Mouse (Mus musculus) heart, adult 2 months (tissue): ENCODE data around the gene Arid4b. TPM values are rescaled to one million over a fixed set of nuclear protein-coding genes. Genes with fewer than 3 reads are reported as not detected.
"Not testable (repeated sequence)": the region's sequence is repeated elsewhere in the genome, so short reads cannot be mapped to it uniquely, and the experiment has no call there.

Source experiments
- DNase-seq, 2 experiments: peaks; one replicate each; pipeline ENCODE4 v3.0.0; 2021
- H3K27ac ChIP-seq: fragments of 200-600 bp; 2 replicates; pipeline ENCODE4 v1.8.1; 2022
- H3K27me3 ChIP-seq: fragments of 200-500 bp; 2 replicates; pipeline ENCODE4 v1.6.1; 2012; ENCODE audit warnings: mild to moderate bottlenecking, low read length, inconsistent platforms, mixed read lengths; ENCODE audit not compliant: control insufficient read depth, insufficient read depth
- H3K36me3 ChIP-seq: fragments of 200-500 bp; 2 replicates; pipeline ENCODE4 v1.6.1; 2012; ENCODE audit warnings: low read length, inconsistent platforms; ENCODE audit not compliant: control insufficient read depth, insufficient read depth
- H3K4me1 ChIP-seq: fragments of 200-500 bp; 2 replicates; pipeline ENCODE4 v1.6.1; 2011; ENCODE audit warnings: low read length; ENCODE audit not compliant: control insufficient read depth, insufficient read depth
- H3K4me3 ChIP-seq: fragments of 200-600 bp; 2 replicates; pipeline ENCODE4 v1.8.1; 2022
- H3K79me2 ChIP-seq: fragments of 200-500 bp; replicated peaks from 2 replicates; pipeline ENCODE4 v1.6.1; 2012; ENCODE audit warnings: mild to moderate bottlenecking, inconsistent platforms, low read length, moderate library complexity, mixed read lengths; ENCODE audit not compliant: control insufficient read depth, insufficient read depth
- H3K9ac ChIP-seq: fragments of 200-500 bp; 2 replicates; pipeline ENCODE4 v1.6.1; 2012; ENCODE audit warnings: low read depth, mild to moderate bottlenecking, control low read depth, inconsistent platforms, low read length, mixed read lengths
- CTCF ChIP-seq: fragments of 200-600 bp; IDR thresholded peaks from 2 replicates; pipeline ENCODE4 v1.8.1; 2022; ENCODE audit warnings: antibody characterized with exemption, mild to moderate bottlenecking, moderate library complexity
- EP300 ChIP-seq: fragments of 200-500 bp; IDR thresholded peaks from 2 replicates; pipeline ENCODE4 v1.6.1; 2011; ENCODE audit warnings: low read depth, low read length, control low read depth; ENCODE audit not compliant: insufficient read depth
- POLR2A ChIP-seq: fragments of 200-500 bp; IDR thresholded peaks from 2 replicates; pipeline ENCODE4 v1.6.1; 2011; ENCODE audit warnings: mild to moderate bottlenecking, low read depth, low read length, control low read depth; ENCODE audit not compliant: insufficient read depth
- WGBS: fragments of 180-500 bp; shearing (Covaris S2); methylation state at CpG from one replicate; pipeline ENCODE4 v1.1.7; 2018; 5-methylcytosine and 5-hydroxymethylcytosine counted together
- intact Hi-C: fragments of 180-260 bp; cut with DNase I; formaldehyde crosslinking; loops from one replicate; pipeline ENCODE4 v1.15.1; 2025
- long read RNA-seq: library from polyadenylated mRNA; stranded (forward); transcript quantifications from one replicate; pipeline ENCODE4 v2.0.0, GENCODE M21; 2021
- polyA plus RNA-seq: library from polyadenylated mRNA; depleted of rRNA; stranded (reverse); fragments of >200 nt; gene quantifications from 2 replicates; pipeline ENCODE4 v1.2.3, GENCODE M21; 2012; rRNA removed
- total RNA-seq, 2 experiments: library from RNA; stranded (reverse); gene quantifications; 2 replicates each; pipeline ENCODE4 v1.2.3; 2021

The Arid4b gene
- total RNA-seq (10 to 100 TPM; 18.0 to 22.4 TPM), polyA plus RNA-seq (2.7 and 4.9 TPM in 2 replicates)
- long read RNA-seq, full-length matches to known transcripts, result 4 of 9 reads
- long read RNA-seq, partial matches to known transcripts, result 3 of 9 reads
- long read RNA-seq, other reads (novel, unspliced or antisense), result 2 of 9 reads

DNA sequence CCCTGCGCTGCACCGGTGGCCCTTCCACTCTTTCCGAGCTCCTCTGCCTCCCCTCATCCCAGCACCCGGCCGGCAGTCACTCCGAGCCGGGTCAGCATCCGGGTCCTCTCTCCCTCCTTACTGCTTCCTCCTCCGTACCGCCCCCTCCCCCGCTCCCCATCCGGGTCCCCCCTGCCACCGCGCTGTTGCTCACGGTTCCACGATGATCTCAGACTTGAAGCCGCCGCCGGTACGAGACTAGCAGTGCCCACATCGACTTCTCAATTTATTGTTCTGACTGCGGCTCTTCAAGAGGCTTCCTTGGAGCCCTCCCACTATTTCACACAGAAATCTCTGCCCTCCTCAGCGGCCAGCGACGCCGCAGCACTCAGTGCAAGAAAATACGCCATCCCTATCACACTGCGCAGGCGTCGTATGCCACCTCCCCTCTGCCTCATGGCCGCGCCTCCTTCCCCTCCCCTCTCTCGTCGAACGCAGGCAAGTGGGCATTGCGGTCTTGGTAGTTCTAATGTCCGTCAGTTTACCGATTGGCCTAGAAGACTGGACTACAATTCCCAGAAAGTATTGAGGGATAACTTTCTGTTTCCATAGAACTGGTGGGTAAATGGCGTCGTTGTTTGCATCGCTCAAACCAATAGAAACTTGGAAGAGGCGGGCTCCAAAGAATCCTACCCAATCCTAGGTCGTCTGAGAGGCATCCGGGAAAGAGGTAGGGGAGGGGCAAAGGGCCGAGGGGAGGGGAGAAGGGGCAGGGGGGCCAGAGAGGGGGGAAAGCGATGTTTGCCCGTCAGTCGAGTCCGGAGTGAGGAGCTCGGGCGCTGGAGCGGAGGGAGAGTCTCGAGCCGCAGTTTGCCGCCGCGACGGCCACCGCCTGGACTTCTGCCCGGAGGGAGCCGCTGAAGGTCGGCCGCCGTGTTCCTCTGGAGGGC, at the start of gene Arid4b, which contains the start of gene Ggps1:
Arid4b (plus strand) TSS at position 220 of the 929 bp plus-strand sequence.
Ggps1 (minus strand) TSS at position 476 of the 929 bp plus-strand sequence.
- Histone ChIP-seq H3K4me3 (peak within 1 kb of the TSS; percentile 87), H3K4me1 (peaks cover 5% of the 10 kb centered on the region), H3K79me2 (peaks cover 8% of the 10 kb centered on the region), H3K27ac (peak within 1 kb of the TSS; percentile 95), H3K36me3 (peaks cover 24% of the 10 kb centered on the region), H3K9ac (peak within 1 kb of the TSS; percentile 83), H3K27me3 (no peaks in the 10 kb centered on the region)
- WGBS, result under 1% methylated on average over 63 of the region's 64 CpGs
- intact Hi-C loops, result loop anchor here (1.0 to 10.0 kb wide), 3 partner anchors 23 to 552 kb away; partner anchors contain the start of genes Mrpl32 and Psma2
- TF ChIP-seq CTCF, result no peak
- TF ChIP-seq POLR2A, result peak; percentile 98
- peak; percentile 93 to 98 for DNase-seq

DNA sequence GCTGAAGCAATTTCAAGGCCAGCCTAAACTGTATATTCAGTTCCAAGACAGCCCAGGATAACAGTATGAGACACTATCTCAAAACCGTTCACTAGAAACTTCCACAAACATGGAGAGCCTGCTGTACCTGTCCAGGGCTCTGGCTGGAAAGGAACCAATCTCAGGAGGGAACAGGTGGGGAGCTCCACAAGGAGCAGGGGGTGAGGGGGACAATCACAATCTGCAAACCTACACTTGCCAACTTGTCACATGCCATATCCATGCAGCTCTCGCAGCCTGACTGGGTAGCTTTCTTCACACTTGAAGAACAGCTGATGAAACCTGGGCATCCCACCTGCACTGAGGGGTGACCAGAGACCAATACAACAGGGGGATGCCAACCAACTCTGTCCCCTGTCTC, 49.0 kb upstream of the Arid4b start:
- H3K79me2 ChIP-seq, result no peaks in the 10 kb centered on the region
- H3K27ac ChIP-seq, result no peak overlapping the region
- H3K4me3 ChIP-seq, result no peak overlapping the region
- WGBS, result 88% methylated on average over 2 of the region's 2 CpGs
- H3K36me3 ChIP-seq, result no peaks in the 10 kb centered on the region
- H3K27me3 ChIP-seq, result no peaks in the 10 kb centered on the region
- DNase-seq, result no peak
- TF ChIP-seq CTCF (no peak), POLR2A (no peak), EP300 (no peak)
- H3K9ac ChIP-seq, result no peak overlapping the region
- no peaks in the 10 kb centered on the region for H3K4me1 ChIP-seq
- intact Hi-C loops, result no loop called here

DNA sequence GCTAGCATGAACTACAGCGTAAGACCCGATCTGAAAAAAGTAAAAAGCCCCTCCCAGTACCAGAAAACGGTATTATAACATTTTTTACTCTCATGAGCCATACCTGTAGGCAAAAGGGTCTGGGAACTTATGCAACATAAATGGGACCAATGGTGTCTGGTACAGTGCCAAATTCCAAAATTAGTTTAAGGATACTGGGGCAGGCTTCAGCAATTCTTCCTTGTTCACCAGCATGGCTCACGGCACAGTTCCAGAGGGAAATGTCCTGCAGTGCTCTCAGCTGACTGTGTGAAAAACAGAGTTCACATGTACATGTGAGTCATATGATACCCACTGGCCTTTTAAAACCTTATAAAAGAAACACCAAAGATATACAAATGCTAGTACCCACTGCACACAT, 48.5 kb upstream of the Arid4b start:
- DNase-seq, result no peak
- H3K4me1 ChIP-seq, result no peaks in the 10 kb centered on the region
- intact Hi-C loops, result no loop called here
- H3K9ac ChIP-seq, result no peak overlapping the region
- no peaks in the 10 kb centered on the region for H3K36me3 ChIP-seq
- WGBS, result 89% methylated on average over 4 of the region's 4 CpGs
- no peak overlapping the region for H3K4me3 ChIP-seq
- H3K27me3 ChIP-seq, result no peaks in the 10 kb centered on the region
- H3K27ac ChIP-seq, result no peak overlapping the region
- no peak for TF ChIP-seq CTCF
- no peak for TF ChIP-seq POLR2A
- no peak for TF ChIP-seq EP300
- no peaks in the 10 kb centered on the region for H3K79me2 ChIP-seq

DNA sequence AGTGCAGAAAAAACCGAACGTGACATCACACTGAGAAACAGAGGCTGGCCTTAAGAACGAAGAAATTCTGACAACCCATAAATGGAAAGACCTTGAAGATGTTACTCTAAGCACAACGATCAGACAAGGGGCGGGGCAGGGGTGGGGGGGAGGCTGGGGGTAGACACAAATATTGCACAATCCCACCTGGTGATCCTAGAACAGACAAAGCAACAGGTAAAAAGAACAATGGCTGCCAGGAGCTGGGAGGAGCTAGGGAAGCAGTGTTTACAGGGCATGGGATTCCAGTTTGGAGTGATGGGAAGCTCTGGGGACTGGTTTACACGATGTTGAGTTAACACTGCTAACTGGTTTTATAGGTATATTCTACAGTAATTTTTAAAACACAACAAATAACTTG, 47.4 kb upstream of the Arid4b start:
- DNase-seq, result no peak
- H3K4me3 ChIP-seq, result no peak overlapping the region
- intact Hi-C loops, result no loop called here
- TF ChIP-seq EP300 (no peak), CTCF (no peak), POLR2A (no peak)
- no peaks in the 10 kb centered on the region for H3K27me3 ChIP-seq
- 86% methylated on average over 6 of the region's 6 CpGs for WGBS
- H3K36me3 ChIP-seq, result no peaks in the 10 kb centered on the region
- H3K9ac ChIP-seq, result no peak overlapping the region
- no peaks in the 10 kb centered on the region for H3K4me1 ChIP-seq
- no peak overlapping the region for H3K27ac ChIP-seq
- no peaks in the 10 kb centered on the region for H3K79me2 ChIP-seq

- Histone ChIP-seq H3K4me3 (no peak overlapping the region), H3K79me2 (no peaks in the 10 kb centered on the region), H3K9ac (no peak overlapping the region), H3K27me3 (no peaks in the 10 kb centered on the region), H3K36me3 (no peaks in the 10 kb centered on the region), H3K27ac (no peak overlapping the region), H3K4me1 (no peaks in the 10 kb centered on the region)
- intact Hi-C loops, result no loop called here
- no peak for TF ChIP-seq CTCF
- no peak for TF ChIP-seq EP300
- TF ChIP-seq POLR2A, result no peak
- no peak for DNase-seq
Observed at GRCm38 (mm10) chr13:14018283-14018682, 44.7 kb upstream of the Arid4b start.

GRCm38 (mm10) chr13:14018852-14019251, 44.2 kb upstream of the Arid4b start:
- H3K27ac ChIP-seq, result no peak overlapping the region
- DNase-seq, result no peak
- H3K4me3 ChIP-seq, result no peak overlapping the region
- 92% methylated on average over 3 of the region's 3 CpGs for WGBS
- H3K79me2 ChIP-seq, result no peaks in the 10 kb centered on the region
- no peaks in the 10 kb centered on the region for H3K36me3 ChIP-seq
- H3K9ac ChIP-seq, result no peak overlapping the region
- no peaks in the 10 kb centered on the region for H3K4me1 ChIP-seq
- H3K27me3 ChIP-seq, result no peaks in the 10 kb centered on the region
- intact Hi-C loops, result no loop called here
- no peak for TF ChIP-seq EP300
- no peak for TF ChIP-seq CTCF
- TF ChIP-seq POLR2A, result no peak

GRCm38 (mm10) chr13:14021417-14021816, 41.6 kb upstream of the Arid4b start:
- H3K4me1 ChIP-seq, H3K79me2 ChIP-seq, H3K4me3 ChIP-seq, H3K9ac ChIP-seq, H3K36me3 ChIP-seq, intact Hi-C loops, DNase-seq, H3K27me3 ChIP-seq, H3K27ac ChIP-seq: not testable (repeated sequence)
- 26% methylated on average over 12 of the region's 12 CpGs for WGBS
